Mouse (Mus musculus): ENCODE measurements at regions not wholly inside any gene's neighbourhood (a gene's known extent, or its start where the extent isn't known, plus 50 kb on each side); places are given as distances from the start of the nearest gene placed in this dataset.

DNA sequence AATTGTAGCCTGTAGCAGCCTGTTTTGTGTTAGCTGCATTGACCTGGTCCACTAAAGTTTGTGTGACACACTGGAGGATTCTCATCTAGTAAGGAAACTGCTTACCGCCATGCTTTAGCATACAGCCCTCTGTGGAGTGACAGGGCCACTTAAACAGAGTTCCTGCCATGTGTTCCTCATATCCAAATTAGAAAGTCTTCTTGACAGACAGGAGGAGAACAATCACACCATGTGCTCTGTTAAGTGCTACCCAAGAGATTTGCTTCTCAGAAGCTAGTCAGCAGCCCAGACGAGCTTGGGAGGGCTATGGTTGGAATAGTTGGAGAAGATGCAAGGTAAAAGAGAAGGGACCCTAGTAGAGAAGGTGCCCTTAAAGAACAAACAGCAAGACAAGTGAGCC, 369.6 kb downstream of the Fgf9 start:
- DNase-seq (ENCODE audit: low read depth in 1 of 2, low spot score in 2 of 2) = no peak
- H3K4me3 ChIP-seq (ENCODE audit: extremely low read depth, insufficient read depth, insufficient read length) = no peak overlapping the region
- H3K27me3 ChIP-seq (ENCODE audit: control insufficient read depth, insufficient read depth, low read length) = no peaks in the 10 kb centered on the region
- no peak overlapping the region for H3K27ac ChIP-seq (ENCODE audit: insufficient read depth, low read length)
- TF ChIP-seq CTCF (IDR thresholded peaks at IDR 0.05; ENCODE audit: extremely low read depth, insufficient read depth, insufficient read length, insufficient replicate concordance) (no peak), POLR2A (IDR thresholded peaks at IDR 0.05; ENCODE audit: low read depth, low read length) (no peak)
- WGBS = 76% methylated on average over 2 of the region's 2 CpGs
- no peaks in the 10 kb centered on the region for H3K4me1 ChIP-seq (ENCODE audit: control insufficient read depth, insufficient read depth, insufficient read length)
- H3K36me3 ChIP-seq (ENCODE audit: control insufficient read depth, insufficient read depth, low read length) = no peaks in the 10 kb centered on the region

GRCm38 (mm10) chr14:58436096-58436495, 365.7 kb downstream of the Fgf9 start:
- Histone ChIP-seq H3K4me3 (ENCODE audit: extremely low read depth, insufficient read depth, insufficient read length) (no peak overlapping the region), H3K27ac (ENCODE audit: insufficient read depth, low read length) (no peak overlapping the region), H3K36me3 (ENCODE audit: control insufficient read depth, insufficient read depth, low read length) (no peaks in the 10 kb centered on the region), H3K27me3 (ENCODE audit: control insufficient read depth, insufficient read depth, low read length) (no peaks in the 10 kb centered on the region), H3K4me1 (ENCODE audit: control insufficient read depth, insufficient read depth, insufficient read length) (no peaks in the 10 kb centered on the region)
- no peak for DNase-seq (ENCODE audit: low read depth in 1 of 2, low spot score in 2 of 2)
- 85% methylated on average over 3 of the region's 3 CpGs for WGBS
- no peak for TF ChIP-seq CTCF (IDR thresholded peaks at IDR 0.05; ENCODE audit: extremely low read depth, insufficient read depth, insufficient read length, insufficient replicate concordance)
- no peak for TF ChIP-seq POLR2A (IDR thresholded peaks at IDR 0.05; ENCODE audit: low read depth, low read length)

DNA sequence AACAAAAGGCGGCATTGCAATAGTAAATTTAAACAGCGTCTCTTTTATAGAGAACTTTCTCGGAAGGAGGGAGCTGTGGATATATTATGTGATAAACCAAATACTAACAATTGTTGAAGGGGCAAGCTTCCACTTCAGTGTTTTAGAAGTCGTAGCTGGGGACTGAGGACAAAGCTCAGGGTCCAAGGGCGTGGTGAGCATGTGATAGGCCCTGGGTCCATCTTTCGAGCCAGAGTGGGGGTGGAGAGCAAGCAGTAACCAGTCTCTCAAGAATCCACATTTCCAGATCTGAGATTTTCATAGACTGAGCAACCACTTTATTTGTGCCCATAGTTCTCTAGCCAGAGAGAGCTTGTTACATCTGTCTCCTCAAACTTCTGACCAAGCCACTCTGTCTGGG, 356.1 kb downstream of the Fgf9 start:
- Histone ChIP-seq H3K27me3 (ENCODE audit: control insufficient read depth, insufficient read depth, low read length) (no peaks in the 10 kb centered on the region), H3K4me3 (ENCODE audit: extremely low read depth, insufficient read depth, insufficient read length) (no peak overlapping the region), H3K27ac (ENCODE audit: insufficient read depth, low read length) (no peak overlapping the region), H3K4me1 (ENCODE audit: control insufficient read depth, insufficient read depth, insufficient read length) (no peaks in the 10 kb centered on the region), H3K36me3 (ENCODE audit: control insufficient read depth, insufficient read depth, low read length) (no peaks in the 10 kb centered on the region)
- TF ChIP-seq POLR2A (IDR thresholded peaks at IDR 0.05; ENCODE audit: low read depth, low read length) = no peak
- no peak for TF ChIP-seq CTCF (IDR thresholded peaks at IDR 0.05; ENCODE audit: extremely low read depth, insufficient read depth, insufficient read length, insufficient replicate concordance)
- DNase-seq (ENCODE audit: low read depth in 1 of 2, low spot score in 2 of 2) = no peak
- WGBS = 85% methylated on average over 6 of the region's 6 CpGs

- no peak for TF ChIP-seq POLR2A (IDR thresholded peaks at IDR 0.05; ENCODE audit: low read depth, low read length)
- no peak for TF ChIP-seq CTCF (IDR thresholded peaks at IDR 0.05; ENCODE audit: extremely low read depth, insufficient read depth, insufficient read length, insufficient replicate concordance)
- H3K4me3 ChIP-seq (ENCODE audit: extremely low read depth, insufficient read depth, insufficient read length) = no peak overlapping the region
These were observed 351.6 kb downstream of the Fgf9 start for GRCm38 (mm10) chr14:58421904-58422303.

GRCm38 (mm10) chr14:58417545-58417944, 347.2 kb downstream of the Fgf9 start:
- no peak for TF ChIP-seq POLR2A (IDR thresholded peaks at IDR 0.05; ENCODE audit: low read depth, low read length)
- TF ChIP-seq CTCF (IDR thresholded peaks at IDR 0.05; ENCODE audit: extremely low read depth, insufficient read depth, insufficient read length, insufficient replicate concordance) = no peak
- Histone ChIP-seq H3K27me3 (ENCODE audit: control insufficient read depth, insufficient read depth, low read length) (no peaks in the 10 kb centered on the region), H3K27ac (ENCODE audit: insufficient read depth, low read length) (no peak overlapping the region), H3K4me1 (ENCODE audit: control insufficient read depth, insufficient read depth, insufficient read length) (no peaks in the 10 kb centered on the region), H3K4me3 (ENCODE audit: extremely low read depth, insufficient read depth, insufficient read length) (no peak overlapping the region), H3K36me3 (ENCODE audit: control insufficient read depth, insufficient read depth, low read length) (no peaks in the 10 kb centered on the region)
- WGBS = 84% methylated on average over 1 of the region's 1 CpGs
- no peak for DNase-seq (ENCODE audit: low read depth in 1 of 2, low spot score in 2 of 2)

More at GRCm38 (mm10) chr14:58421904-58422303, 351.6 kb downstream of the Fgf9 start:
- 37% methylated on average over 5 of the region's 5 CpGs for WGBS
- DNase-seq (ENCODE audit: low read depth in 1 of 2, low spot score in 2 of 2) = no peak
- no peak overlapping the region for H3K27ac ChIP-seq (ENCODE audit: insufficient read depth, low read length)
- H3K27me3 ChIP-seq (ENCODE audit: control insufficient read depth, insufficient read depth, low read length) = no peaks in the 10 kb centered on the region
- H3K4me1 ChIP-seq (ENCODE audit: control insufficient read depth, insufficient read depth, insufficient read length) = no peaks in the 10 kb centered on the region
- no peaks in the 10 kb centered on the region for H3K36me3 ChIP-seq (ENCODE audit: control insufficient read depth, insufficient read depth, low read length)

DNA sequence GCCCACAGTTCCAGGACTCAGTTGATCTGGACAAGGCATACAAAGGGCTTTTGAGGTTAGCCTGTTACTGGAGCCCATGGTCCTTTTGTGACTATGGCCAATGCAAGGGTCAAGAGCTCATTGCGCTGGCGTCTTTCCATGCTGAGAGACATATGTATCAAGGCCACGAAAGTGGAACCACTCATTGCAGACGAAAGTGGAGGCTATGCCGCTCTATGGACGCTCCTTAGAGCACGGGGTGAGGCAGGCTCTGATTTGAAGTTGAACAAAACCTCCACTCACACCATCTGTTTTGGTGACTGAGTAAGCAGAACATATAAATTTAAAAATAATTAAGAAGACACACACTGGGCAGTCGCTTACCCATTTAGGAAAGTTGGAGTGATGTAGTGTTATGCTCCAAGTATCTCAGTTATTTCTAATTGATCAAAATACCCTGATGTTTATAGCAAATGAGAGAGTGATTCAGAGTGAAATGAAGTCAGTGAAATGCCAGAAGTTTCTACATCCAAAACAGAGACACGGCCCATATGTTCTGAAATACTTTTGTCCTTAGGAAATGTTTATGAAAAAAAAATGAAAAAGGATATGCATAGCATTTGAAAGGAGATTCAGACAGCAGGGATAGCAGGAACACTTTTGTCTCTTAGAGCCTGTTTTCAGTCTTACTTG, 321.8 kb downstream of the Fgf9 start:
- DNase-seq (ENCODE audit: low read depth in 1 of 2, low spot score in 2 of 2) = no peak
- Histone ChIP-seq H3K27ac (ENCODE audit: insufficient read depth, low read length) (no peak overlapping the region), H3K4me3 (ENCODE audit: extremely low read depth, insufficient read depth, insufficient read length) (no peak overlapping the region), H3K27me3 (ENCODE audit: control insufficient read depth, insufficient read depth, low read length) (no peaks in the 10 kb centered on the region), H3K36me3 (ENCODE audit: control insufficient read depth, insufficient read depth, low read length) (no peaks in the 10 kb centered on the region), H3K4me1 (ENCODE audit: control insufficient read depth, insufficient read depth, insufficient read length) (no peaks in the 10 kb centered on the region)
- TF ChIP-seq POLR2A (IDR thresholded peaks at IDR 0.05; ENCODE audit: low read depth, low read length) = no peak
- TF ChIP-seq CTCF (IDR thresholded peaks at IDR 0.05; ENCODE audit: extremely low read depth, insufficient read depth, insufficient read length, insufficient replicate concordance) = no peak
- WGBS = 90% methylated on average over 9 of the region's 9 CpGs

GRCm38 (mm10) chr14:58390741-58391140, 320.4 kb downstream of the Fgf9 start:
- no peaks in the 10 kb centered on the region for H3K36me3 ChIP-seq (ENCODE audit: control insufficient read depth, insufficient read depth, low read length)
- H3K4me3 ChIP-seq (ENCODE audit: extremely low read depth, insufficient read depth, insufficient read length) = no peak overlapping the region
- H3K4me1 ChIP-seq (ENCODE audit: control insufficient read depth, insufficient read depth, insufficient read length) = no peaks in the 10 kb centered on the region
- no peak for TF ChIP-seq POLR2A (IDR thresholded peaks at IDR 0.05; ENCODE audit: low read depth, low read length)
- no peak for TF ChIP-seq CTCF (IDR thresholded peaks at IDR 0.05; ENCODE audit: extremely low read depth, insufficient read depth, insufficient read length, insufficient replicate concordance)
- no peaks in the 10 kb centered on the region for H3K27me3 ChIP-seq (ENCODE audit: control insufficient read depth, insufficient read depth, low read length)
- WGBS = 98% methylated on average over 2 of the region's 2 CpGs
- no peak for DNase-seq (ENCODE audit: low read depth in 1 of 2, low spot score in 2 of 2)
- no peak overlapping the region for H3K27ac ChIP-seq (ENCODE audit: insufficient read depth, low read length)

All from spleen, adult 2 months (tissue).